Mouse (Mus musculus) yolk sac, embryonic 10.5 days (tissue): ENCODE data around the gene Cenpn.

Experiments used
- DNase-seq: peaks from one replicate; pipeline ENCODE4 v3.0.0-alpha.2; 2017; ENCODE audit warnings: low spot score

Gene Cenpn

GRCm38 (mm10) chr8:116942284-116943058, 20.9 kb downstream of the Cenpn start:
- peak; percentile 32 for DNase-seq

- peak; percentile 76 for DNase-seq
Observed at GRCm38 (mm10) chr8:116943161-116943554, 21.6 kb downstream of the Cenpn start, which contains the start of gene Atmin. TSS of gene Atmin (plus strand) at chr8:116943393.

- DNase-seq: peak; percentile 32
Observed at GRCm38 (mm10) chr8:116943555-116944384, 22.2 kb downstream of the Cenpn start.

DNA sequence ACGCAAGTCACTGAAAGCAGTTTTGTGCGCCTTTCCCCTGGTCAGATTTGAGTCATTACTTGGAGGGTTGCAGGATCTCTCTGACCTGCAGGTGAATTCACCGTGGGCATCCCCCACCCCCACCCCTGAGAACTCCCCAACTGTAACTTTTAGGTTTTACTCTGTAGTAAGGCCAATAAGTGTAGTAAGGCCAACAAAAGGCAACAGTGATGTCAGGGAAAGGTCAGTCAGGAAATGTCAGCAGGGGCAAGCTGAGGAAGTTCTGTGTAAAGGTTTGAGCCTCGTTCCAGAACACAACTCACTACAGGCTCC, 22.8 kb downstream of the Cenpn start:
- DNase-seq: no peak

DNA sequence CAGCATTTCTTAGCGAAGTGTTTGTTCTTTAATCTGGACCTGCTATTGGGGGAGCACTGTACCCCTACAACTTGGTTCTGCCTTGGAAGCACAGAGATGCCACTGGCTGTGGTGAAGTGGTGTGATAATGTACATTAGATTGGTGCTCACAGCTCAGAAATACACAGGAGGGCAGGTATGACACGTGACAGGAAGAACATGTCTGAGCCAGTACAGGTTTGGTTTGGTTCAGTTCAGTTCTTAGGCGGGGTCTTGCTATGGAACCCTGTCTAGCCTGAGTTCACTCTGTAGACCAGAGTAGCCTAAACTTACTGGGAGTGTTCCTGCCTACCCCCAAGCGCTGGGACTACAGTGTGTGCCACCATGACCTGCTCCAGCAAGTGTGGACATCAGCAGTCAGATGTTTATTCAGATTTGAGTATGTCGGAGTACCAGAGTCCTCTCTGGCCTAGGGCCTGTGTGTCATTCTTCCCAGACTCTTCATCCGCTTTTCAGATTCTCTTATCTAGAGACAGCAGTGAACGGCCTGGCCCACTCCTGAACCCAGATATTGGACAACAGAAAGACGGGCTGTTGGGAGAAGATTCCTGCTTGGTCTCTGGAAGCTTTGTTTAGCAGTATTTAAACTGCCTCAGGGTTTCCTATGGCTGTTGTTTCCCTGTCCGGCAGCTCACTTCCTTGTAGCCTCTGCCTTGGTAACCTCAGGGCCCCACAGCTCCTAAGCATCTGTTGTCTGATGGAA, 23.8 kb downstream of the Cenpn start:
- no peak for DNase-seq

GRCm38 (mm10) chr8:116946268-116946838, 24.8 kb downstream of the Cenpn start:
- DNase-seq: no peak

- no peak for DNase-seq
Observed at GRCm38 (mm10) chr8:116946851-116947250, 25.3 kb downstream of the Cenpn start.

DNA sequence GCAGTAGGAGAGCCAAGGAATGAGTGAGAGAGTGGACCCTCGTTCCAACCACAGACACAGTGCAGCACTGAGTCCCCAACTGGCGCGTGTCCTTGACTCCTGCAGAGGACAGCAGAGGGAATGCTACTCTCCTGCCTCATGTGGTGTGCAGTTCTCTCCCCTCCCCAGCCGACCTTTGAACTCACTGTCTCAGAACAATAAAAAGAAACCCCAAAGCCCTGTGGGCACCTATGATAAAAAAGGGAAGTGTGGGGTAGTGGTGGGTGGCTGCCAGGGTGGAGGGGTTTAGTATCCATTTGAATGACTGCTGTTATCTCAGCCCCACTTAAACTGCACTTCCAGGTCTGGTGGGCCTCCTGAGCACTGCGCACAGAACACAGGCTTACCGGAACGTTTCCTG, 26.1 kb downstream of the Cenpn start:
- peak; percentile 53 for DNase-seq

DNA sequence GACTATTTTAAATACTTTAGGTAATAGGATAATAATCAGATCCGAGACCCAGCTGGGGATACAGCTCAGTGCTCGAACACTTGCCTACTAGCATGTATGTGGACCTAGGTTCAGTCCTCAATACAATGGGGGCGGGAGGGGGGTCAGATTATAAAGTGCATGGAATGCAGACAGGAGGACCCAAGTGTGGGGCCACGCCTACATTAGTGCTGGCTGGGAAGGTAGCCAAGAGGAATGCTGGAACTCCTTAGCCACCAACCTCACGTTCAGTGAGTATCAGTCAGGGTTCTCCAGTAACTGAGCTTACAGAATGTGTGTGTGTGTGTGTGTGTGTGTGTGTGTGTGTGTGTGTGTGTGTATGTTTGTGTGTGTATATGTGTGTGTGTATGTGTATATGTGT, 29.8 kb downstream of the Cenpn start:
- no peak for DNase-seq

GRCm38 (mm10) chr8:116951778-116952177, 30.2 kb downstream of the Cenpn start:
- no peak for DNase-seq

GRCm38 (mm10) chr8:116952428-116952827, 30.9 kb downstream of the Cenpn start:
- DNase-seq: no peak

- no peak for DNase-seq
Observed at GRCm38 (mm10) chr8:116954415-116954814, 32.9 kb downstream of the Cenpn start.

DNA sequence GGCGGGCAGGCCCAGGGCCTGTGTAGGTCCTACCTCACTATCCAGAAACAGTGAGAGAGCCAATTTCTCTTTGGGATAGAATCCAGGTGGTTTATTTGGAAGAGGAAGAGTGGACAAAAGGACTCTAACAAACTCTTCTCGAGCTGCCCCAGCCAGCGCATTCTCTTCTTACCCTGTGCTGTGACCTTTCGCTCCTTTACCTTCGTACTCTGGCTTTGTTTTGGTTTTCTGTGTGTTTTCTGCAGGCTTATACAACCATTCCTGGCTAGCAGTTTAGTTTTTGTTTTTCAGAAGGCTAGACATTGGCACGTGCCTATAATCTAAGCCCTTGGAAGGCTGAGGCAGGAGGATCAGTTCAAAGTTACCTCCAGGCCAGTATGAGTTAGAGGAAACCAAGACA, 48.0 kb downstream of the Cenpn start:
- DNase-seq: peak; percentile 32

DNA sequence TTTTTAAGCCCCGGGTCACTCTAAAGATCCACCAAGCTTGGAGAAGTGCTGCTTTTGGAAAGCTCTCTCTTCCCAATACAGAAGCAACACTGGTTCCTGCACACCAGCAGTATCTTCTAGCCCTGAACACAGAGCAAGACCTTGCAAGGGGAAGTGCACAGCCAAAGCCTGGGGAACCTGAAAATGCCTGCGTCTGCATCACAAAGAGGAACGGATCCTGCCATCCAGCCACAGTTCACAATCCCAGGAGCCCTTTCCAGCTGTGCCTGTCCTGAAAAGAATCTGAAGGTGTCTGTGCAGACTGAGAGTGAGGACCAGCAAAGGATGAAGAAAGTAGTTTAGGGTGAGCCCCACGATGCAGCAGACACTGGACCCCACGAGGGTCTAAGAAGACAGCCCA, 53.5 kb downstream of the Cenpn start:
- DNase-seq: no peak

- no peak for DNase-seq
Observed at GRCm38 (mm10) chr8:116975606-116976005, 54.1 kb downstream of the Cenpn start.

- no peak for DNase-seq
Observed at GRCm38 (mm10) chr8:116978052-116978451, 56.5 kb downstream of the Cenpn start.

DNA sequence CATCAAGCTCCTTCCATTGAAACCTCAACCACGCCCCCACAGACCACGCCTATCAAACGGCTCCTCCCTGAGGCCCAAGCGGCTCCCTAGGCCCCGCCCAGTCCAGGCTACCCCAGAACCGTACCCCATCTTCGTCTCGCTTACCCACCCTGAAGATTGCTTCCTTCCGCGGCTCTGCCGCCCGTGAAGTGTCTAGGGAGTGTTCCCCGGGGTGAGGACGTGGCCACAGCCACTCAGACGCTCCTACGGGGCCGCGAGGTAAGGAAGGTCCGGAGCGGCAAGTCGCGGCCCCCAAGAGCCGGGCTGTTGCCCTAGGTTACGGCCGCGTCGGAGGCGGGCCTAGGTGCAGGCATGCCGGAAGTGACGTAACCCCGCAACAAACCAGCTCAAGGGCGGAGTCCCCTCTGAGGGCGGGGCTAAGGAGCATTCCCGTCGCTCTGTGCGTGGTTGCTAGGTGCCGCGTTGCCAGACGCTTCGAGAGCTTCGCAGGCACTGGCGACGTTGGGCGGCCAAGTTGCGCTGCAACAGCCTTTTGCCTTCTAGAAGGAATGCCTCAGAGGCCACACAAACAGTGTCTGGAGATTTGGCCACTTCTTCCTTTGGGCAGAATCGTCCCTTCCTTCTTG, 57.2 kb downstream of the Cenpn start, which contains the start of gene 1700030J22Rik:
1700030J22Rik (minus strand) TSS at position 329 of the 626 bp plus-strand sequence.
- DNase-seq: peak; percentile 99

DNA sequence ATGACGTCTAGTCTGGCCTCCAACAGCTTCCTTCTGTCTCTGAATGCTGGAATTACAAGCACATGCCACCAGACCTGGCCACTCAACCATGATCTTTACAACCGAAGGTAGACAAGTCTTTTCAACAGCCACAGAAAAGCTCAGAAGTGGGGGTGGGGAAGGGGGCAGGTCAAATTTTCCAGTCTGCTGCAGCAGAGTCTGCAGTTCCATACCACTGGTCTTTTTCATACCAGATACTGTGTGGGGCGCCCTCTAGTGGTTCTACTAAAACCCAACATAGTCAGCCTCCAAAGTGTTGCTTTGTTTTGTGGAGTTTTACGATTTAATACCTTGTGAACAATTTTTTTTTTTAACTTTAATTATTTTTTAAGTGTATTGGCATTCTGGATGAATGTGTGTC, 58.6 kb downstream of the Cenpn start:
- DNase-seq: peak; percentile 65

- DNase-seq: no peak
Observed at GRCm38 (mm10) chr8:116989842-116990241, 68.3 kb downstream of the Cenpn start.
